Mouse (Mus musculus): ENCODE results near the gene Ppm1b.

Ppm1b gene

DNA sequence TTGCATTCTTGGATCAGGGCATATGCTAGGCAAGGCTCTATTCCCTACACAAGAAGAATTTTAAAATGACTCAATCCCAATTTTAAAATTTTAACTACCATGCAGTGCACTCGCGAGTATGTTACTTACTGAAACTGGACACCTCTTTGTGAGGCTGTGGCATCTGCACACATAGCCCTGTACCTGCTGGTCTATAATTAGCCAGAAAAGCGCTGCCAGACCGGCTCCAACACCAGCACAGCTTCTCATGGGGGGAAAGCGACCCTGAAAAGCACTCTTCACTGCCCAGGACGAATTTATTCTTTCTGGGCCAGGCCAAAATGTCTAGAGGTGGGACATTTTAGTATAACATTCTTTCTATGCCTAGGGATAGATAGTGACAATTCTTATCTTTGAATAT, 114.1 kb downstream of the Ppm1b start:
- no peak for DNase-seq (ENCODE audit: low read depth, low spot score)

DNA sequence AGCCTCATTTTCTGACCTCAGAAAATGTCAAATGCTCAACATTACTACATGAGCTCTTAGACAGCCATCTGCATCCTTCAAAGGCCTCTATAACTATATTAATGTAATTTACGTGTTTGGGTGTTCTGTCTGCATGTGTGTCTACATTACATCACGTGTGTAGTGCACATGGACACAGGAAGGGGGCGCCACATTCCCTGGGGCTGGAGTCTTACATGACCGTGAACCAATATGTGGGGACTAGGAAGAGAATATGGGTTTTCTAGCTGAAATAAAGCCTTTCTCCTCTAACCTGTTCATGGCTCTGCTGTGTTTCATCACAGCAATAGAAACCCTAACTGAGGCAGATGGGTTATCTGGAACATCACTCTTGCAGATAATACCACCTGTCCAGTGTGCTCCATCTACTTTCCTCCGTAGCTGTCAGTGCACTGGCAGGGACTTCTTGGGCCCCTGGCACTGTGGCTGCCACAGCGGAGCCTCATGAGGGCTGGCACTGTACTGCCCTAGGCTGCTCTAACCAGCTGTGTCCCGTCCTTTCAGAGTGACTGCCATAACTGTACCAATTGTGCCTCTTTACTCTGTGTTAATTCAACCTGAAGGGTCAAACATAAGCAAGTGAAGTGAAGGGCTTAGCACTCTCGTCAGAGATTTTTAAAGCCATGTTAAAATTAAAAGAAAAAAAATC, 114.7 kb downstream of the Ppm1b start:
- no peak for DNase-seq (ENCODE audit: low read depth, low spot score)

DNA sequence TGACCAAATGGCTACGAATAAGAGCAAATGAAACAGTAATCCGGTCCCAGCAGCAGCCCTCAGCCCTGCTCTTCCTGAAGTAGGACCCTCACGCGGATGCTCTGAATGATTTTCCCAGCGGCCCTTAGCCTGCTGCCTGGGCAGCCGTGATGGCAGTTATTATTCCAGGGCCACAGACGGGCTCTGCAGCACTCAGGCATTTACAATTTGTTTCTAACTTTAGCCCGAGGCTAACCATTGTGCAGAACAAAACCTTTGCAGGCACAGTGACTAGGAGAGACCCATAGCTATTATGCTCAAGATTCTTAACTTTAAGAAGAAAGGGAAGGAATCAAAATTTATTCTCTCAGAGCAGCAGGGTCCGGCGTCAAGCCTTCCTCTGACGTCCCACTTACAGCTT, 115.8 kb downstream of the Ppm1b start:
- DNase-seq (ENCODE audit: low read depth, low spot score): no peak

DNA sequence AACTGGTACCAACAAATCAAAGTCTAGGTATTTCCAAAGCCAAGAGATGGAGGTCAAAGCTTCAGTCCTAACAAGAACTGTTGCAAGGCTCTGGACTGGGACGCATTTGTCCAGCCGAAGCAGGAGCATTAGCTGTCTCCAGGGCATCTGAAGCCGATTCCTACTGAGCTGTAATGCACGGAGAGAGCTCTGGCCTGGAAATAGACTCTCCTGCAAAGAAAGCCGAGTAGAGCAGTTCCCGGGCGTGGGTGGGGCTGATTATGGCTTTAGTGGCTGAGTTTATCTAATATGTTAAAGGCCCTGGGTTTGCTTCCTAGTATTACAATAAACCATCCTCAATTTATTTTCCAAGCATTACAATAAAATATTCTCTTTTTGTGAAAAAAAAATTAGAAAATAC, 116.7 kb downstream of the Ppm1b start:
- DNase-seq (ENCODE audit: low read depth, low spot score): no peak
